Mouse (Mus musculus): ENCODE data around the gene Kcnq2.

- TF ChIP-seq POLR2A (IDR thresholded peaks at IDR 0.05; ENCODE audit: borderline replicate concordance, extremely low read depth, insufficient read depth, insufficient read length, poor library complexity, severe bottlenecking) (no peak), CTCF (IDR thresholded peaks at IDR 0.05; ENCODE audit: borderline replicate concordance, extremely low read depth, insufficient read depth, insufficient read length) (peak; percentile 58)
Observed at GRCm38 (mm10) chr2:181153837-181154236, 18.7 kb upstream of the Kcnq2 start.

Measured in brain, embryonic 14.5 days (tissue).